Mouse (Mus musculus) olfactory bulb, adult 2 months (tissue): ENCODE results near the gene Vdr. TPM values are rescaled to one million over a fixed set of nuclear protein-coding genes. Genes with fewer than 3 reads are reported as not detected.

Source experiments
- H3K27ac ChIP-seq: fragments of 200-500 bp; 2 replicates; pipeline ENCODE4 v1.5.1; 2012; ENCODE audit warnings: low read depth, low read length; ENCODE audit not compliant: insufficient read depth
- H3K4me1 ChIP-seq: fragments of 200-500 bp; 2 replicates; pipeline ENCODE4 v1.6.1; 2012; ENCODE audit warnings: low read length; ENCODE audit not compliant: control insufficient read depth, insufficient read depth
- H3K4me3 ChIP-seq: fragments of 200-500 bp; 2 replicates; pipeline ENCODE4 v1.5.1; 2012; ENCODE audit warnings: mild to moderate bottlenecking, low read depth, low read length, moderate library complexity; ENCODE audit not compliant: insufficient read depth
- CTCF ChIP-seq: fragments of 200-500 bp; IDR thresholded peaks from 2 replicates; pipeline ENCODE4 v1.5.1; 2012; ENCODE audit warnings: low read depth, mild to moderate bottlenecking, low read length, moderate library complexity; ENCODE audit not compliant: insufficient read depth
- POLR2A ChIP-seq: fragments of 200-500 bp; IDR thresholded peaks from 2 replicates; pipeline ENCODE4 v1.6.1; 2012; ENCODE audit warnings: mild to moderate bottlenecking, low read depth, low read length, moderate library complexity; ENCODE audit not compliant: insufficient read depth
- WGBS: fragments of 180-500 bp; shearing (Covaris S2); methylation state at CpG from one replicate; pipeline ENCODE4 v1.1.7; 2018; 5-methylcytosine and 5-hydroxymethylcytosine counted together
- polyA plus RNA-seq: library from polyadenylated mRNA; stranded (reverse); fragments of >200 nt; gene quantifications from 2 replicates; pipeline ENCODE4 v1.2.4, GENCODE M21; 2012; ENCODE audit warnings: low replicate concordance; ENCODE audit not compliant: missing spikeins, insufficient read depth, insufficient read length

Gene Vdr
- polyA plus RNA-seq, 1 experiment, result not detected

GRCm38 (mm10) chr15:97831987-97832640, 78.3 kb downstream of the Vdr start:
- no peak for TF ChIP-seq POLR2A
- TF ChIP-seq CTCF, result no peak
- peaks cover 35% of the 10 kb centered on the region for H3K4me1 ChIP-seq
- H3K4me3 ChIP-seq, result peak overlapping the region; percentile 91
- H3K27ac ChIP-seq, result peak overlapping the region; percentile 87
- 21% methylated on average over 10 of the region's 10 CpGs for WGBS

GRCm38 (mm10) chr15:97831242-97831986, 79.0 kb downstream of the Vdr start:
- H3K27ac ChIP-seq, result peak overlapping the region; percentile 87
- 1% methylated on average over 79 of the region's 84 CpGs for WGBS
- TF ChIP-seq CTCF (no peak), POLR2A (peak; percentile 34; the same call in 1 of the 2 replicates)
- peaks cover 38% of the 10 kb centered on the region for H3K4me1 ChIP-seq
- peak overlapping the region; percentile 91 for H3K4me3 ChIP-seq

GRCm38 (mm10) chr15:97830788-97831241, 79.6 kb downstream of the Vdr start:
- under 1% methylated on average over 39 of the region's 39 CpGs for WGBS

GRCm38 (mm10) chr15:97830253-97830787, 80.1 kb downstream of the Vdr start:
- TF ChIP-seq CTCF, result no peak
- TF ChIP-seq POLR2A, result no peak
- WGBS, result 31% methylated on average over 12 of the region's 12 CpGs
- H3K27ac ChIP-seq, result peak overlapping the region; percentile 70; the same call in 1 of the 2 replicates
- H3K4me3 ChIP-seq, result peak overlapping the region; percentile 91
- H3K4me1 ChIP-seq, result peaks cover 46% of the 10 kb centered on the region

More at GRCm38 (mm10) chr15:97830788-97831241, 79.6 kb downstream of the Vdr start:
- peak overlapping the region; percentile 91 for H3K4me3 ChIP-seq
- TF ChIP-seq CTCF (no peak), POLR2A (no peak)
- H3K27ac ChIP-seq, result peak overlapping the region; percentile 70
- peaks cover 41% of the 10 kb centered on the region for H3K4me1 ChIP-seq

- H3K4me3 ChIP-seq, result no peak overlapping the region
- H3K4me1 ChIP-seq, result peaks cover 53% of the 10 kb centered on the region
- no peak overlapping the region; the same call in 1 of the 2 replicates for H3K27ac ChIP-seq
- WGBS, result 68% methylated on average over 2 of the region's 2 CpGs
- TF ChIP-seq CTCF, result no peak
- TF ChIP-seq POLR2A, result no peak
Observed at GRCm38 (mm10) chr15:97829432-97829831, 81.0 kb downstream of the Vdr start.

- peak overlapping the region; percentile 16; the same call in 1 of the 2 replicates for H3K27ac ChIP-seq
- no peak overlapping the region for H3K4me3 ChIP-seq
- WGBS, result 89% methylated on average over 5 of the region's 5 CpGs
- peaks cover 58% of the 10 kb centered on the region for H3K4me1 ChIP-seq
- TF ChIP-seq POLR2A (no peak), CTCF (no peak)
Observed at GRCm38 (mm10) chr15:97828901-97829338, 81.5 kb downstream of the Vdr start.

- no peak for TF ChIP-seq POLR2A
- TF ChIP-seq CTCF, result no peak
- H3K27ac ChIP-seq, result 0 out of 2 replicates have a peak overlapping the region, but pooled peaks have one; percentile 16
- no peak overlapping the region for H3K4me3 ChIP-seq
- peaks cover 64% of the 10 kb centered on the region for H3K4me1 ChIP-seq
- WGBS, result 46% methylated on average over 6 of the region's 6 CpGs
Observed at GRCm38 (mm10) chr15:97828221-97828842, 82.1 kb downstream of the Vdr start.

- H3K27ac ChIP-seq, result 0 out of 2 replicates have a peak overlapping the region, but pooled peaks have one; percentile 18
- 90% methylated on average over 8 of the region's 8 CpGs for WGBS
- H3K4me3 ChIP-seq, result no peak overlapping the region
- TF ChIP-seq POLR2A (no peak), CTCF (no peak)
- peaks cover 67% of the 10 kb centered on the region for H3K4me1 ChIP-seq
Observed at GRCm38 (mm10) chr15:97827401-97827800, 83.0 kb downstream of the Vdr start.
